ENCODE assay signal across 8 mouse cellular contexts in the genomic region with DNA sequence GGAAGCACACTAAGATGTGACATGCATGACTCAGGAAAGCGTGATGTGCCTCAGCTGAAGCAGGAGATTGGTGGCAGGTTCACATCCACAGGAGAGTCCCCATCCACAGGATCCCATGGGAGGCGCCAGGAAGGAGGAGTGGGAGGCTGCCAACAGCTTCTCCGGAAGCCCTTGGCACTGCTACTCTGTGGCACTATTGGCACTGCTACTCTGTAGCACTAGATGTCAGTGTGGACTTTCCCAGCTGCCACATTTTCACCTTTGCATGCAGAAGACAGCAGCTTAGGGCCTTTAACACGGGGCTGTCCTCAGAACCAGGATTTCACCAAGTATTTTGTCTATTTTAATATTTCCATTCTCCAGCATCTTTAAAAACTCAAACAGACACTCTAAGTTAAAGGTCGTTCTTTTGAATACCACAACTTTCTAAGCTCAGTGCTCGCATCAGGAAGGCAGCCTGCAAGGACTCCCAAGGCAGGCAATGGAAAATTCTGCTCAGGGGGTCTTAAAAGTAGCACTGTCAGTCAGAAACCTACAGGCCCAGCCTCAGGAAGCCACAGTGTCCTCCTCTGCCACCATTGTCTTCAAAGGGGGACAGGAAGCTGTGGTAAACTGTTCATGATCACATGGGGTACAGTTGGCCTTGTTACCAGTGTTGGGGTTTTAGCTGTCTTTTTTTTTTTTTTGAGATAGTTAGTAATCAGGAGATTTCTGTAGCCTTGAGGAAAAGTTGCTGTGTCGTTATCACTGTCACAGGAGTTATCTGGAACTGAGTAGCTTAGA. TPM values are rescaled to one million over a fixed set of nuclear protein-coding genes. Genes with fewer than 3 reads are reported as not detected.
DNase-seq lines count a peak whose midpoint lies in the region; ATAC-seq lines count a peak whose summit lies in the region.

No protein-coding gene starts in this region.

- DNase-seq in kidney, adult 11 months, result peak; percentile 62
- DNase-seq in ES-CJ7 (ENCODE audit: low read depth, low spot score), result peak; percentile 32
- peak; percentile 42 for DNase-seq in cerebellum, adult 11 months
- peak; percentile 50 for DNase-seq in heart, postnatal 4 days
- DNase-seq in left cerebral cortex, postnatal 36 days (ENCODE audit: low spot score in 2 of 2), result peak; percentile 25 to 29

- H3K27me3 ChIP-seq in kidney, embryonic 14.5 days (ENCODE audit: control insufficient read depth, insufficient read depth, low read length), result no peaks in the 10 kb centered on the region

- H3K4me3 ChIP-seq in kidney, embryonic 14.5 days (ENCODE audit: low read length), result no peak overlapping the region

- ATAC-seq in kidney, embryonic 14.5 days (ENCODE audit: low FRiP score, low TSS enrichment), result no peak
- peak; percentile 47; the same call in 1 of the 2 replicates for ATAC-seq in neutrophil, adult 5-6 weeks (ENCODE audit: extremely low read depth, insufficient number of reproducible peaks, low FRiP score, poor library complexity, severe bottlenecking)
- no peak for ATAC-seq in erythroid progenitor cell, adult 5-6 weeks (replicated peaks; ENCODE audit: low FRiP score, poor library complexity, severe bottlenecking)

- intact Hi-C loops in left cerebral cortex, postnatal 36 days (cut with DNase I), result loop anchor here (5.0 kb wide), 1 partner anchor 212 kb away; the partner anchor contains the start of genes Fkbp14 and Plekha8

- no peaks in the 10 kb centered on the region for H3K36me3 ChIP-seq in kidney, embryonic 14.5 days (ENCODE audit: control insufficient read depth, insufficient read depth, low read length)

- WGBS in kidney, embryonic 14.5 days, result 67% methylated on average over 7 of the region's 7 CpGs

- H3K4me1 ChIP-seq in kidney, embryonic 14.5 days (ENCODE audit: control insufficient read depth, insufficient read depth, low read length), result no peaks in the 10 kb centered on the region

- H3K4me2 ChIP-seq in kidney, embryonic 14.5 days (replicated peaks; ENCODE audit: low read depth, low read length), result no peak overlapping the region

- H3K27ac ChIP-seq in kidney, embryonic 14.5 days (ENCODE audit: low read depth, low read length), result no peak overlapping the region

- H3K9me3 ChIP-seq in kidney, embryonic 14.5 days (ENCODE audit: control insufficient read depth, low read length), result no peaks in the 10 kb centered on the region

- no peak overlapping the region for H3K9ac ChIP-seq in kidney, embryonic 14.5 days (ENCODE audit: low read depth, low read length)

RNA-seq across cellular contexts. Expression of gene Znrf2, which starts 7.0 kb away (rescaled TPM):
- polyA plus RNA-seq in kidney, embryonic 14.5 days (2014; fragmentation: Nextera tagmentation; extraction: Ambion mirVana), result 4.5 and 5.9 TPM in 2 replicates
- 10 to 100 TPM; 20.1 to 24.3 TPM for total RNA-seq in heart, postnatal 4 days (2021)
- 10 to 100 TPM; 14.3 to 15.9 TPM for total RNA-seq in left cerebral cortex, postnatal 36 days (2021)
- 77.5 and 85.1 TPM in 2 replicates for total RNA-seq in neutrophil, adult 5-6 weeks (2017)
- 12.6 and 15.9 TPM in 2 replicates for total RNA-seq in erythroid progenitor cell, adult 5-6 weeks (2015; ENCODE audit: low replicate concordance)
- total RNA-seq in erythroid progenitor cell, adult 5-6 weeks (2017; ENCODE audit: low replicate concordance), result 5.9 and 9.5 TPM in 2 replicates
